Mouse (Mus musculus) left cerebral cortex, postnatal 25 days (tissue): ENCODE results near the gene Onecut3. TPM values are rescaled to one million over a fixed set of nuclear protein-coding genes. Genes with fewer than 3 reads are reported as not detected.

Experiments used
- DNase-seq, 2 experiments: peaks; one replicate each; pipeline ENCODE4 v3.0.0; 2022; ENCODE audit warnings: low spot score in 2 of 2, mixed read lengths in 1 of 2
- intact Hi-C: fragments of 180-260 bp; cut with DNase I; formaldehyde crosslinking; loops from one replicate; pipeline ENCODE4 v1.15.1; 2025
- total RNA-seq, 2 experiments: library from RNA; stranded (reverse); gene quantifications; 2 replicates each; pipeline ENCODE4 v1.2.3; 2021

Onecut3 gene
- not detected for total RNA-seq

GRCm38 (mm10) chr10:80494732-80495131 is at the start of gene Onecut3:
Onecut3 (plus strand) TSS chr10:80494835.
- intact Hi-C loops = no loop called here
- DNase-seq = no peak

GRCm38 (mm10) chr10:80445052-80445451 is 49.6 kb upstream of the Onecut3 start:
- intact Hi-C loops = no loop called here
- DNase-seq = no peak

- intact Hi-C loops = loop anchor here (1.0 to 2.0 kb wide), 3 partner anchors 63 to 111 kb away; no protein-coding TSS in a partner anchor
- DNase-seq = peak; percentile 66 to 79
Measured at GRCm38 (mm10) chr10:80445898-80446601, 48.6 kb upstream of the Onecut3 start.

GRCm38 (mm10) chr10:80450599-80450998 is 44.0 kb upstream of the Onecut3 start:
- DNase-seq = no peak
- intact Hi-C loops = no loop called here

GRCm38 (mm10) chr10:80453601-80454000 is 41.0 kb upstream of the Onecut3 start:
- no peak for DNase-seq
- intact Hi-C loops = no loop called here

- no peak for DNase-seq
- intact Hi-C loops = no loop called here
Measured at GRCm38 (mm10) chr10:80454781-80455180, 39.9 kb upstream of the Onecut3 start.

GRCm38 (mm10) chr10:80455697-80456096 is 38.9 kb upstream of the Onecut3 start:
- intact Hi-C loops = no loop called here
- DNase-seq = no peak

GRCm38 (mm10) chr10:80459236-80459635 is 35.4 kb upstream of the Onecut3 start:
- no peak for DNase-seq
- intact Hi-C loops = no loop called here

- no peak for DNase-seq
- intact Hi-C loops = no loop called here
Measured at GRCm38 (mm10) chr10:80459671-80460070, 35.0 kb upstream of the Onecut3 start.

- DNase-seq = no peak
- intact Hi-C loops = no loop called here
Measured at GRCm38 (mm10) chr10:80460324-80460723, 34.3 kb upstream of the Onecut3 start.

GRCm38 (mm10) chr10:80461346-80461745 is 33.3 kb upstream of the Onecut3 start:
- intact Hi-C loops = no loop called here
- DNase-seq = no peak

- intact Hi-C loops = no loop called here
Measured at GRCm38 (mm10) chr10:80464381-80465035, 30.1 kb upstream of the Onecut3 start.

GRCm38 (mm10) chr10:80465066-80465465 is 29.6 kb upstream of the Onecut3 start:
- DNase-seq = no peak

More at GRCm38 (mm10) chr10:80464381-80465035, 30.1 kb upstream of the Onecut3 start:
- no peak for DNase-seq

GRCm38 (mm10) chr10:80475290-80475959 is 19.2 kb upstream of the Onecut3 start:
- DNase-seq = peak; percentile 88 to 90
- intact Hi-C loops = no loop called here

More at GRCm38 (mm10) chr10:80465066-80465465, 29.6 kb upstream of the Onecut3 start:
- intact Hi-C loops = no loop called here

- intact Hi-C loops = no loop called here
- DNase-seq = no peak
Measured at GRCm38 (mm10) chr10:80478531-80478930, 16.1 kb upstream of the Onecut3 start.

GRCm38 (mm10) chr10:80481002-80481401 is 13.6 kb upstream of the Onecut3 start:
- intact Hi-C loops = no loop called here
- no peak for DNase-seq

- intact Hi-C loops = no loop called here
- DNase-seq = no peak
Measured at GRCm38 (mm10) chr10:80486862-80487379, 7.7 kb upstream of the Onecut3 start.

GRCm38 (mm10) chr10:80490051-80490450 is 4.6 kb upstream of the Onecut3 start:
- intact Hi-C loops = no loop called here
- DNase-seq = no peak

- no peak for DNase-seq
- intact Hi-C loops = no loop called here
Measured at GRCm38 (mm10) chr10:80495901-80496300, 1.3 kb downstream of the Onecut3 start.

GRCm38 (mm10) chr10:80496421-80496820 is 1.8 kb downstream of the Onecut3 start:
- no peak for DNase-seq
- intact Hi-C loops = no loop called here
